Mouse (Mus musculus) mouse trophoblast stem cell (cell line): ENCODE results near the gene Camk2g.

Source experiments
- in situ Hi-C, 2 experiments: fragments of 300-500 bp; cut with MseI, MboI; formaldehyde crosslinking; loops; 2 replicates in 1 of 2; 3 replicates in 1 of 2; pipeline ENCODE4 v1.15.1; 2025

Camk2g gene

DNA sequence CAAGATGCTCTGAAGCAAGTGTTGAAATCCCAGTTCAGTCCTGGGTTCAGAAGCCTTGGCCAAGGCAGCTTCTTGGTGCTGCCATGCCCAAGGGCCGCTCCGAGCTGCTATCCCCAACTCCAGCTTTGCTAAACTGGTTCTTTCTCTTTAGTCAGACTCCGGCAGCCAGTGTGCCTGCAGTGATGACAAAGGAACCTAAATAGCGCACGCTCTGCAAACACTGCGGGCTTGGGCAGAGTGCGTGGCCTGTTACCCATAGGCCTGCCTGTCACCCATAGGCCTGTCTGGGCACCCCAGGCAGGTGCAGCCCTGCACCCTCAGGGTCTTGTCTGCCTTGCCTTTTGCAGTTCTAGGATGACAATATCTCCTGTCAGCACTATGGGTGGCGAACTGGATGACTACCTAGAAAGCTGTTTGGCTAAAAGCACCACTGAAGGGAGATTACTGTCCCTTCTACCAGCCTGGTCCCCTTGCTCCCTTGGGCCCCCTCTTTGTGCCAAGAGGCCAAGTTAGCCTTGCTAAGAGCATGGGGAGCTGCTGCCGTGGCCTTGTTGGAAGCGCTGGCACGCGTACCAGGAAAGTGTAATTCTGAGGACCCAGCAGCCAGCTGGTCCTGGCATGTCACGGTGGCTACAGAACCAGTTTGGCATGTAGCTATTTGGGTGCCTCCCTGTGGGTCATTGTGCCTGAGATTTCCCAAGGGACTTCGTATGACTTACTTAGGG, 12.4 kb upstream of the Camk2g start:
- in situ Hi-C loops, result no loop called here

DNA sequence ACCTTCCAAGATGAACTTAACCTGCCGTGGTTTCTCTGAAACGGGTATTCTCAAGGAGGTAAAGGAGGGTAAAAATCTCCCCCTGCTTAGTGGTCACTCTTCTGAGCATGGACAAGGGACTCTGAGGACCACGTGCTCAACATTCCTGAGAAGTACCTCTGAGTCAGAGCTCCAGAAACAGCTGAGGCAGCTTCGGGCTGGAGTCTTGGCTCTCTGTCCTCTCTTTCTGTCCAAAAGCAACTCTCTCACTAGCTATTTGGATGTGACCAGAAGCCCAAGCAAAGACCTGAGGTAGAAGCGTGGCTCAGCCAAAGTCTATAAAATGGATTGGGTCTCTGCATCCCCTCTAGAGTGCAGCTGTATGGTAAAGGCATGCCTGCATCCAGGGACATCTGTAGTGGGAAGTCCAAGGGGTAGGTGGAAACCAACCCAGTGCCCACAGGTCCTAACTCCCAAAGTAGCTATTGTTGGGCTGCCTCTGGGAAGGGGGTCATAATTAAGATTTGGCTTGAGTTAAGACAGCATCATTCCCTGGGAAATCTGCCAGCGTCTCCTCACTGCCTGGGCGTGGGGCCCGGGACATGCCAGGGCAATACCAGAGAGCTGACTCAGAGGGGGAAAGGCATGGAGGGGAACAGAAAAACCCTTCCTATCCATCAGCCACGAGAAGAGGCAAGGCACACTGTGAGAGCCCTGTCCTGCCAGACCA, 11.2 kb upstream of the Camk2g start:
- in situ Hi-C loops, result loop anchor here (5.0 kb wide), 1 partner anchor 67 kb away; no protein-coding TSS in a partner anchor

DNA sequence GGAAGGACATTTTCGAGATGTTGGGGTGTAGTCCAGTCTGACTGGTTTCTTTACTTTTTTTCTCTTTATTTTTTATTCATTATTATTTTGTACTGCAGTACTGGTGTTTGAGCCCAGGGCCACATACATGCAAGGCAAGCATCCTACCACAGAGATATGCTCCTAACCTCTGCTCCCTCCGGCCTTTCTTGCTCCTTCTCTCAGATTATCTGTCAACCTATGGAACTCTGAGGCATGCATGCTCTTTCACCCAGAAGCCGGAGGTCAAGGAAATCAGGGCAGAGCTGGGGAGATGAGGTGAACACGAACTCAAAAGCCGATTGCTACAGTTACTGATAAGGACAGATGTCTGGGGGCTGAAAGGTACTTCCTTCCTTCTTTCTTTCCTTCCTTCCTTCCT, 10.6 kb upstream of the Camk2g start:
- in situ Hi-C loops, result loop anchor here (5.0 kb wide), 1 partner anchor 68 kb away; no protein-coding TSS in a partner anchor

DNA sequence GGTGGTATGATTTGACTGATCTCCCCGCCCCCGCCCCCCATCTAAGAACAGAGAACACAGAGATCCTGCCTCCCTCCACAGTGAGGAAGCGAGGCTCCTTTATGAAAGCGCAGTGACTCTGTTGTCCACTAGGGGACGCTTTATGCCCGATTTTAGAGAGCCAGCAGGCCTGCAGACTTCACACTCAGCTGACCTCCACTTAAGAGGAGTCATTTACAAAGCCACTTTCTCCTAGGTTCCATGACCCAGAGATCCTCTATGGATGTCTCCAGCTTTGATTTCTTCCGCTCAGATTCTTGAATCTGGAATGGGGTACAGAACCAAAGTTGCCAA, 9.7 kb upstream of the Camk2g start:
- in situ Hi-C loops, result loop anchor here (5.0 kb wide), 1 partner anchor 69 kb away; no protein-coding TSS in a partner anchor

DNA sequence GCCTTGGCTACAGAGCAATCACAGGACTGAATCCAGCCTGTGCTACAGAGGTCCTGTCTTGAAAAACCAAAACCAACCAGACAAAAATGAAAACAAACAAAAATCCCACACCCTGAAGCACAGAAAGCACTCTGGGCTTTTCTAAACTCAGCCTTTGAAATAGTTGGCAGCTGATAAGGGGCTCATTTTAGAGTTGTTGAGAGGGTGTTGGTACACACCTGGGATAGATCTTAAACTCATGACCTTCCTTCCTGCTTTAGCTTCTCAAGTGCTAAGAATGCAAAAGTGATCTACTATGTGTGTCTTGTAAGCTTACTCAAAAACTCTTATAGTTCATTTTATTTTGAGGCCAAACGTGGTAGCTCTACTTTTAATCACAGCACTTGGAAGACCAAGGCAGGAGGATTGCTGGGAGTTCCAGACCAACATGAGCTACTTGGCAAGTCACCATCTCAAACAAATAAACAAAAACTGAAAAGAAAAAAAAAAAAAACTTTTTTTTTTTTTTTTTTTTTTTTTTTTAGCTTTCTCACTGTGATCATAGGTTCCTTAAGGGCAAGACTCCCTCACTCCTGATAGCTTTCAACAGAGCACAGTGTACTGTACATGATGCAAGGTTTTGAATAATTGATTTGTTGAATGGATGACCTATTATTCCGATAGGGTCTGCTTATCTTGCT, 9.2 kb upstream of the Camk2g start:
- in situ Hi-C loops, result loop anchor here (5.0 kb wide), 1 partner anchor 69 kb away; no protein-coding TSS in a partner anchor

DNA sequence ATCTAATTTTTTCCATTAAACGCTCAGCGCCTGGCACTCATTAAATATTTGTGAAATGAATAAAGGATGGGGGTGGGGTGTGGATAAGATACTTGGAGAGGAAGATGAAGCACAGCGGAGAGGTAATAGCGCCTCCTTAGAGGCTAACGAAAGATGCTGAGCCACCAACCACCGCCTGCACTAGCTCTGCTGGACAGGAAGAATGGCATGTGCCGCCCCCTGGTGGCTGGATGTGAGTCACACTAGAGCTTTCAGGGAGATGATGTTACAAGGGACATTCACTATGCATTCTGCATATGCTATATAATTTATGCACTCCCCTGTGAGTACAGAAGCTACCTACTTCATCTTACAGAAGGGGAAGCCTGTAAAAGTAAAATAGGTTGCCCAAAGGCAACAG, 4.9 kb upstream of the Camk2g start:
- in situ Hi-C loops, result no loop called here

DNA sequence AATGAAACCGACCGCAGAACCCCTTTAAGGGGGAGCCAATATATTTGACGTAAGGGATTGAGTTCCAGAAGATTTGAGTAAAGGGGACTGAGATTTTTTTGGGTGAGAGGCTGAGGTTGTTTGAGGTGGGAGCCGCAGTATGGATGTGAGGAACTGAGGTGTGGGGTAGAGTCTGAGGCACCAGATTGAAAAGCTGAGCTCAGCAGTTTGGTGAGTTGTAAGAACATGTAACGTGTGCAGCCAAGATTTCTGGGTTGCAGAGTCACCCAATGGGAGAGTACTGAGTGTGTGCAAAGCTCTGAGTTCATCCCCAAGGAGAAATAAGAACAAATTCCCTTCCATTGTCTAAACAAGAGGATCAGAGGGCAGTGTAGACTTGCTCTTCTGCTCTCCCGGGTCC, 4.4 kb upstream of the Camk2g start:
- in situ Hi-C loops, result no loop called here

DNA sequence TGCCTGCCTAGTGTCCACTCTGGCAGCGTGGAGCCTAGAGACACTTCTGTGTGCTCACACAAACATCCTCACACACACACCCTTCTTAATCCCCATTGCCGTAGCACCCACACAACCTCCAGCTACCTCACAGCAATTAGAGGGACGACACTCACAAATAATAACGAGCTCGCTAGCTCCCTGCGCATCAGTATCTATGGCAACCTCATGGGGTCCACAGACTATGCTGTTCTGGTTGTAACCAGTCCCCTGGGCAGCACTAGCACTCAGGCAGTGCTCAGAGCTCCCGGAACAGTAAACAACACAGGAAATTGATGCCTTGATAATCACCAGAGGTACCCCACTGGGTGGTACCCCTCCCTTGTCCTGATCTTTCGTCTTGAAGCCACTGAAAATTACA, 2.8 kb upstream of the Camk2g start:
- in situ Hi-C loops, result no loop called here

DNA sequence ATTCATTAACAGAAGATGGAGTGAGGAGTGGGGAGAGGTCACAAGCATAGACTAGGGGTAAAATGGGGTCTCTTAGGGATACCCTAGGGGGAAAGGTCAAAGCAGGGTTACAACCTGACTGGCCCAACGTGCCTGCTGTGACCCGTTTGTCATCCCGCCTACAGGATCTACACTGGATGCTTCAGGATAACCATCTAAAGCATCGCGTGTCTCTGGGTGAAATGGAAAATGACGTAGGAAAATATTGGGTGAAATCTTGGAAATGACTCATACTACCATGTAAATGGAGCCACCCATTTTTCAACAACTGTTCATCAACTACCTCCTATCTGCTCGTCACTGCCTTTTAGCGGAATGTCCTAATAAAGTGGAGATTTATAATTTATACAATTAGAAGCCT, 2.3 kb upstream of the Camk2g start:
- in situ Hi-C loops, result no loop called here

DNA sequence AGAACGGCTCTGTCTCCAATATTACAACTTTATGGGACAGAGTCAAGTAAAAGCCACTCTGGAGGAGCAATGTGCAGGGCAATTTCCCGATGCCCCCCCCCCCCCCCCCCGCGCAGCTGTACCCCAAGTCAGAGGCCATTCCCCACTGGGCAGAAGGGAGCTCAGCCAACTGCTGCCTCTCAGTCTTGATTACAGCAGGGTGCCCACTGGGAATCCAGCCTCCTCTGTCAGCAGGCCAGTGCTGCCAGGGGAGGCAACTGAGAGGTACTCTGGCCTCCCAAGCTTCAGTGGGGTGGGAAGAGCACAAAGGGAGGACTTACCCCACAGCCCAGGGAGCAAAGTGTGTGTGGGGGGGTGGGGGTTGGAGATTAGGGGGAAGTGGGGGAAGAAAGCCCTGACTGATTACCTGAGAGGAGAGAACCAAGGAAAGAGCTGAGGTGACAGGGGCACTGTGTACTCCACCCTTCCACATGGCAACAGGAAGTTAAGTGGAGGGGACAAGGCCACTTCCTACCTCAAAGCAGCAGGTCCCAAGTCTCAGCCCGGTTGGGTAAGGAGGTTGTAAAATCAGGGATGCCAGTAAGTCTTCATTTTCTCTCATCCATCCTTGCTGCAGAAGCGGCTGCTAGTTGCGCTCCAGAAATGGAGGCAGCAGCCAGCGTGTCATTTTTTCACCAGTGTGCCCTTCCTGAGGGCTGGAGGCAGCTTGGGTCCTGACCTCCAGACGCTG, 1.7 kb upstream of the Camk2g start:
- in situ Hi-C loops, result no loop called here

DNA sequence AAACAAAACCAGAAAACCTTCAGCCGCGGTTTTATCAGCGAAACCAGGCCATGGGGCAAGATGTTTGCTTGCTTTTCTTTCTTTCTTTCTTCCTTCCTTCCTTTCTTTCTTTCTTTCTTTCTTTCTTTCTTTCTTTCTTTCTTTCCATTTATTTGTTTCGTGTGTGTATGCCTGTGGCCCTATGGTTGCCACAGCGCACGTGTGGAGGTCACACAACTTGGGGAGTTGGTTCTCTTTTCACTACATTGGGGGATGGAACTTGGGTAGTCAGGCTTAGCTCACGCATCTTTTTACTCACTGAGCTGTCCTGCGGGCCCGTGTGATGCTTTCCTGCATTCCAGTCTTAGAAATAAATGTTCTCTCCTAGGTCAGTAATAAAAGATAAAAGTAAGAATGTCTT, 701 bp upstream of the Camk2g start:
- in situ Hi-C loops, result no loop called here

DNA sequence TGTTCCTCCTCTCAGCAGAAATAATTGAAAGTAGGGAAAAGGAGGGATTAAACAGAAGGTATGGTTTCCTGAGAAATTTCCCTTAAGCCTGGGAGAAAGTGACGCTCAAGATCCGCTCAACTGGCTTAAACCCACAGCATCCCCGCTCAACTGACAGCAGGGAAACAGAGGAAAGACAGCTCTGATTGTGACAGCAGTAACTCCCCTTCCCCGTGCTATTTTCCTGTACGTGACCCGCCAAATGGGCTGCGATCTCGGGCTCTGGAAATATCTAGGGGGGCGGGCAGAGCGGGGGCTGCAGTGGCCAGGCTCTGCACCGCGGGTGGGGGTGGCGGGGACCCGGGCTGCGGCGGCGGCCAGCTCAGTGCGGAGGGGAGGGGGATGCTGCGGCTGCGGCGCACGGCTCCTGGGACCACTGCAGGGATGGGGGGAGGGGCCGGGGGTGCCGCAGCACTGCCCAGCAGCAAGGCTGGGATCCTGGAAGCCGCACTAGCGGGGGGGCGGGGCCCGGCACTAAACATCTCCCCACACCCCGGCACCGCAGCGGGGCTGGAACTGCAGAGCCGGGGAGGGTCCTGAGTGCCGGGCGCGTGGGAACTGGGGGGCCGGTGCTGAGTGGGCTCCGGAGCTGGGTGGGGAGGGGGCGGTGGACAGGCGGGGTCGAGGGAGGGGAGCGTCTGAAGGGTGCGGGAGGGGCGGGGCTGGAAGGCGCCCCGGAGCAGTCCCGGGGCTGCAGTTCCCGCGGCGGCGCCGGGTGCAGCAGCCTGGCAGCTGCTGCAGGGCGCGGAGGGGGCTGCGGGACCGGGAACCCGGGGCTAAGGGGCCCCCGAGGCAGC, 748 bp downstream of the Camk2g start:
- in situ Hi-C loops, result no loop called here

DNA sequence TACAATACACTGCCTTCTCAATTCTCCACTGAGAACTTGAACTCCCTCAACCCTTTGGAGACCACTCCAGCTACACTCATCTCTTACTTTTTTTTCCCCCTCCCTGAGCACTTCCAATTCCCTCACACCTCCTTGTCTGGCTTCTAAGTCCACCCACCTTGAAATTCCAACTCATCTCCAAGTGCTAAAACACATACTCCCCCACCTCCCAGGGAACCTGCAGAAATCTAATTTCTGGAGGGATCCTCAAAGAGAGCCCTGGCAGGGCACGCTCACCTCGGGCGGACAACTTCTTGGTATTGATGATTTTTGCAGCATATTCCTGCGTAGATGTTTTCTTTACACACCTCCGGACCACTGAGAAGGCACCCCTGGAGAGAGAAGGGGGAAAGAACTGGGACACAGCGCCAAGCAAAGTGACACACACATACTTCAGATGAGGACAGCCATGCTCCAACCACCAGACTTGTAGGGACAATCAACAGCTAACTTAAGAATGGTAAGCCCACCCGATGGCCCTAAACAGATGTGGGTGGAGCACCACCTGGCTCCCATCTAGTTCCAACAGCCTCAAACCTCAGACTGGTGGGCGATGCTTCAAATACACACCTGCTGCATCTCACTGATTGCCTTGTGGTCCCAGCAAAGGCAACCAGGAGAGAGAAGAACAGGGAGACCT, 1.5 kb downstream of the Camk2g start:
- in situ Hi-C loops, result no loop called here

DNA sequence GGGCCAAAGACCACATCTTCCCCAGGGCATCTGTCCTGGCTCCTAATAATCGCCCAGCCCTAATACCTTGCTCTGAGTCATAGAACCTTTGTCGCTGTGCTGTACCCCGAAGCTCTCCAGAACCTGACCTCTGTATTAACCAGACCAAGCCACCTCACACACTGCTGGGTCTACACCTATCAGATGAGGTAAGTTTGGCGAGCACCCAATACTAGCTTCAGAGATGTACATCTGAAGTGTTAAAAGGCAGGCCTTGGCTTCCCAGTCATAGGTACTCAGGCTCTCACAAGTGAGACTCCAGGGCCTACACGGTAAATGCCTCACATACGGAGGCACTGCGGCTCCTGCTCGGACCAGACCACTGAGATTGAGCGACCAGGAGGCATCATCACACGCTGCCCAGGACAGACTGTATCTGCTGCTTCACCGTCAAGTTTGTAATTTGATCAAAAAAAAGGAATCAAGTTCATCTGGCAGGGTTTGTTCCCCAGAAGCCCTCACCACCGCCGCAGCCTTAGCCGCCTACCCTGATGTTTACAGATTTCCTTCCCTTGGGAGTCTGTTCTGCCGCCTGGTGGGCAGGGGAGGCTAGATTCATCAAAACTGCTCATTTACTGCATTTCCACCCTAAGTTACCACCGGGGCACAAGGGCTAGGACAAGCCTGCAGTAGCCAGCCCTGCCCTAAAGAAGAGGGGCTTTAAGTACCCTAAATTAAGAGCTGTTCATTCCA, 2.2 kb downstream of the Camk2g start:
- in situ Hi-C loops, result no loop called here

DNA sequence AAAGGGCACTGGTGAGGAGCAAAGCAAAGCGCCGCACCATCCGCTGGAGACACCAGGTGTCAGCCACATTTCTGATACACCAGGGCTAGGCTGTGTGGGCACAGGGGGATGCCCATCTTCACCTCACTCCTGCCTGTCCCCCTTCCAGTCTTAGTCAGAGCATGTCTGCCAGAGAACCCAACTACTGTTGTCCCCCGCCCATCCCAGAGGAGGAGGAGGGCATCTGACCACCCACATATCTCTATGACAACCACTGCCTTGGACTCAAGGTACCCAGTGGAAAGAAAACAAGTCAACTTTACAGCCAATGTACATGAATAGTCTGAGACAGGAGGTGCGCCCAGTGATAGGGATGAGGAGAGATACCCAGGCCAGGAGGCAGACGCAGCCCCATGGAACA, 2.9 kb downstream of the Camk2g start:
- in situ Hi-C loops, result no loop called here

DNA sequence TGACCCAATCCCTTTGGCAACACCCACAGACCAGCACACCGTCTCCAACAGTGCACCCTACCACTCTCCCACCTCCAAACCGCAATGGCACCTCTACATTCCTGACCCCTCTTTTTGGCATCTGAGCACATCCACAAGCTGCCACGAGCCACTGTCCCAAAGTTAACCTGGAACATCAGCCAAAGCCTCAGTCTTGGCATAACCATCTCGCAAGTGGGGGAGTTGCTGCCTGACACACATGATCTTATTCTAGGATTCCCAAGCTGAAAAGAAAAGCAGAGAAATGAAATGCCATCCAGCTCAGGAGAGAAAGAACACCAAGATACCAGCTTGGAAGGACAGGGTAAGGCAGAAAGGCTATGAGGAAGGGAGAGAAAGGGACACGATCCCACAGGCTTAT, 3.4 kb downstream of the Camk2g start:
- in situ Hi-C loops, result no loop called here

DNA sequence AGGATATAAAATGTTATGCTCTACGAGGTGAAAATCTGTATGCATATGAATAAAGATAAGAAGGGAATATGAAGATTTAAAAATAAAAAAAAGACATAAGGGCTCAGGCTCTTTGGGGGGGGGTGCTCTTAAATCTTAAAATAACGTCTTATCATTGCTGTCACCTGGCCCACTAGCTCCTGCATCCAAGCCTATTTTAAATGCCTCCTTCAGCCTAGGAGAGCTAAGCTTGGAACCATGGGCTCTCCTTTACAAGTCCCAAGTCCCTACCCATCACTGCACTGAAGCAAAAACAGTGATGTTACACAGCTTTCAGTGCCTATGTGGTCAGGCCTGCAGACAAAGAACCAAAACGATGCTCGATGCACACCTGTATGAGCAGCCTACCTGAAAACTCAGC, 4.3 kb downstream of the Camk2g start:
- in situ Hi-C loops, result no loop called here

DNA sequence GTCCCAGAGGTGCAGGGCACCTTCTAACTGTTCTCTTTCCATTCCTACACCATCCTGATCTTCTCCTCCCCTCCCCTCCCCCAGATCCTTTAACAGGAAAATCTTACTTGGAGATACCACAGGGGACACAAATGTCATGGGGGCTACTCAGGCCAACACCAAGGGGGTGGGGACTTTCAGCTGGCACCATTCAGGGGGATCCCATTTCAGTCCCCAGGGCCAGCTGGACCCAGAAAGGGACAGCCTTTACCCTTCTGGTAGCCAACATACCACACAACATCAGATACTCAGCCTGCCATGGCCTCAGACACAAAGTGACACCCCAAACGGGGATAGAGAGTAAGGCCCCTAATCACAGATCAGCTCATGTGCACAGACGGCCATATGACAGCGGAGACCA, 5.7 kb downstream of the Camk2g start:
- in situ Hi-C loops, result no loop called here

DNA sequence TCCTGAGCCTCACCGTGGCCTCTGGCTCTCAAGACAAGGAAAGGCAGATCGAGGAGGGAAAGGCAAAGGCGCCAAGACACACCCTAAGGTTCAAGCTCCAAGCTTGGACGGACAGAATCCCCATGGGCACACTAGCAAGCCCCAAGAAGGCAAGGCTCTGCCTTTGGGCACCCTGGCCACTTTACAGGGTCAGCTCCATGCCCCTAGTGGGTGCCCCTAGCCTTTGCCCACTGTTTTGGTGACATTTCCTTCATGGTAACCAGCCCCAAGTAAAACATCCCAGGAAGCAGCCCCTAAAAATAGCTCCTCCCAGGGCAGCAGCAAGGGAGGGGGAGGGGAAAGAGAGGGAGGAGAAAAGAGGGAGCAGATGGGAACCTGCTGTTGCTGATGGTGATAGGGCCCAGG, 7.3 kb downstream of the Camk2g start:
- in situ Hi-C loops, result no loop called here

DNA sequence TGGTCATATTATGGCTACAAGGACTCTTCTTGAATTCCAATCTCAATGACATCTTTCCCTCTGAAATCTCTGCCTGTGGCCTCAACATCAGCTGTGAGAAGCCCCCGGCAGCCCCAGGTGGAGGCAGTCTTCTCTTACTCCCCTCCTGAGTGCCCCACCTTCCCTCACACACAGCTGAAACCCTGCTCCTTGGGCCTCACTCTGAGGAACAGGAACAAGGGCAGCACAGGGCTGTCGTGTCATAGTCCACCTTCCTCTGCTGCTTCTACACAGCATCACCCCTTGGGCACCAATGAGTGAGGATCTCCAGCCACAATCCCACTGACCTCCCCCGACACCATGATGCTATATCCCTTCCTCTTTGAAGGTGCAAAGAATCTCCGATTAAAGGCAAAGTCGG, 7.9 kb downstream of the Camk2g start:
- in situ Hi-C loops, result no loop called here
